Mouse (Mus musculus) gastrocnemius, postnatal 25 days (tissue): Measurements from ENCODE around the gene Sbsn. TPM values are rescaled to one million over a fixed set of nuclear protein-coding genes. Genes with fewer than 3 reads are reported as not detected.

Experiments
- DNase-seq: peaks from one replicate; pipeline ENCODE4 v3.0.0; 2022
- total RNA-seq, 2 experiments: library from RNA; stranded (reverse); gene quantifications; 1 replicate in 1 of 2; 2 replicates in 1 of 2; pipeline ENCODE4 v1.2.3; 2021

Gene Sbsn
- total RNA-seq, 2 experiments from 2014 or later: 2.3 to 5.6 TPM

- no peak for DNase-seq
Measured at GRCm38 (mm10) chr7:30757001-30757400, 5.7 kb downstream of the Sbsn start.

DNA sequence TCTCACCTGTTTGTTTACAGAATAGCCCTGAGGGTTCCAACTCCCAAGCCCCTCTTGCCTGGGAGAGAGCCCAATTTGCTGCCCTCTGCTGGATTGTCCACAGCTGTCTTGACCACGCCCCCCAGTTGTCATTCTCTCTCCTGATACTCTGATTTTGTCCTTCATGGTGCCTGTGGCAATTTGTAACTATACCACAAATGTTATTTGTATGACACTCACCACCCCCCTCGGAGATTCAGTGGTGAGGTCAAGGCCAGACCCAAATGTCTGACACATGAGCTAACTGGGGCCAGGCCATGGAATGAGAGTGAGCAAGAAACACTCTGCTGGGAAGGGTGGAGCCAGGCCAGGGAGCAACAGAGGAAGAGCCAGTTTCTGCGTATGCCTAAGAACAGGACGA is 7.6 kb downstream of the Sbsn start:
- no peak for DNase-seq

- DNase-seq: no peak
Measured at GRCm38 (mm10) chr7:30761769-30762352, 10.6 kb downstream of the Sbsn start.

GRCm38 (mm10) chr7:30763456-30763855 is 12.2 kb downstream of the Sbsn start, which contains the start of gene Dmkn:
Gene Dmkn, plus strand, starts transcription at chr7:30763756.
- no peak for DNase-seq

GRCm38 (mm10) chr7:30765173-30765572 is 13.9 kb downstream of the Sbsn start:
- DNase-seq: no peak

GRCm38 (mm10) chr7:30766408-30766807 is 15.1 kb downstream of the Sbsn start:
- no peak for DNase-seq

DNA sequence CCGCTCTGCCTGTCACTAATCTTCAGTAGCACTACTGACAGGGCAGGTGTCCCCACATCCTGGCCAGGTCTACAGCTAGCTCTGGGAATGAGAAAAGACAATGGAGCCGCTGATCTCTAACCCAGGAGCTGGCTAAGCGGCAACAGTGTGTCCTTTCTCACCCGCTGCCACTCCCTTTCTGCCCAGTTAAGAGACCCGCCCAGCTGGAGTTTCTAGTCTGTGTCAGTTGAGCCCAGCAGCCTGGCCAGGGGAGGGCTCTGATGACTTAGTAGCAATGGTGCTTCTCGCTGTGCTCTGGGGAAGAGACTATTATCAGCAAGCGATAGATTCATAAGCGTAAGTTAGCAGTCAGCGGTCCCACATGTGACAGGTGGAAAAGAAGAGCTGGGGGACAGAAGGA is 18.0 kb downstream of the Sbsn start:
- DNase-seq: no peak

GRCm38 (mm10) chr7:30776104-30776503 is 24.8 kb downstream of the Sbsn start:
- no peak for DNase-seq

GRCm38 (mm10) chr7:30777081-30777579 is 25.9 kb downstream of the Sbsn start:
- no peak for DNase-seq

DNA sequence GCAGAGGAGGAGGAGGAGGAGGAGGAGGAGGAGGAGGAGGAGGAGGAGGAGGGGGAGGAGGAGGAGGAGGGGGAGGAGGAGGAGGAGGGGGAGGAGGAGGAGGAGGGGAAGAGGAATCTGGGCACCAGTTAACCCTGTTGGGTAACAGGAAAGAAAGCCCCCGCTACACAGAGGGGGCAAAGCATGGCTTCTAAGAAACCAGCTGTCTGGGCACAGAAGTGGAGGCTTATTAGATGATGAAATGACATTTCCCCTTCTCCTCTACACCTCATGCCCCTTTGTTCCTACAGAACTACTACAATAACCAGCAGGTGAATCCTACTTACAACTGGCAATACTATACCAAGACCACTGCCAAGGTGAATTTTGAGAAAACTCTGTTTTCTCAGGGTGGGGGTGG is 26.6 kb downstream of the Sbsn start:
- DNase-seq: no peak

DNA sequence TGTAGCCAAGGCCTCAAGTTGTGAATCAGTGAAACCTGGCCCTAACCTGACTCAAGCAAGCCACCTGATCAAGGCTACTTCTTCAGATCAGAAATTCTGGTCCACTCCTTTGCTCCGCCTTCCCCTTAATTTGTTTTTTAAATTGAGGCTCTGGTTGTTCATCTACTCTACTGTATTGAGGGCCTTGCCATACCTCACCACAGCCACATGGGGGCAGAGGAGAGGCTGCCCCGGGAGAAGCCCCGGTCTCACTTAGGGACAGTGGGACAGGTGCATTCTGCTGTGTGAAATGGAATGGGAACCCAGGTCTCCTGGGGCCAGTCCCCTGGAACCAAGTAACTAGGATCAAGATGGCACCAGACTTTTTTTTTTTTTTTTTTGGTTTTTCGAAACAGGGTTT is 30.5 kb downstream of the Sbsn start:
- DNase-seq: no peak

DNA sequence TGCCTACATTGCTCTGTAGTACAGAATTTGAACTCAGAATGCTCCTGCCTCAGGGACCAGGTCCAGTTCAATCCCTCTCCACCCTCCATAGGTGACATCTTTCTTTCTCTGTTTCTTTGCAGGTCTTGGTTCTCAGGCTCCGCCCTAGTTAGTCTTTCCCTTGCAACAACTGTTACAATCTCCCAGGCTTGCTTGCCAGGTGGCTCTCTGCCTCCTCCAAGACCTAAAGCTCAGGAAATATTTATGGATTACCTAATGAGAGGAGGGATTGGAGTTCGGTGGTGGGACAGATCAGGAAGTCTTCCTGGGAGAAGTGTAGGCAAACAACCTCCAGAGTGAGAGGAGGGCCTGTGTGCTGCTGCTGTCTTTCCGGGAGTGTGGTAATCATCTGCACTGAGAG is 31.4 kb downstream of the Sbsn start:
- no peak for DNase-seq

DNA sequence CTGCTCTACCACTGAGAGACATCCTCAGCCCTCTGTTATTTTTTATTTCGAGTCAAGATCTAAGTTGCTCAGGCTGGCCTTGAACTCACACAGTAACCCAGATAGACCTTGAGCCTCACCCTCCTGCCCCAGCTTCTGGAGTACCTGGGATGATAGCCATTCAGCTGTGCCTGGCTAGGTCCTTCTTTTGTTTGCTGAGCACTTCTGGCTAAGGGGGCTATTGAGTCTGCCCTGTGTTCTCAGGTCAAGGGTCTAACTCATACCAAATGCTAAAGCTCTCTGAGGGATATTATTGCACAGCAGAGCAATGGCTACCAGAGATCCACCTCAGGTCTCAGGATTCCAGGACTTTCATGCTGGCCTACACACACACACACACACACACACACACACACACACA is 33.9 kb downstream of the Sbsn start:
- no peak for DNase-seq

- no peak for DNase-seq
Measured at GRCm38 (mm10) chr7:30785721-30786546, 34.7 kb downstream of the Sbsn start.

DNA sequence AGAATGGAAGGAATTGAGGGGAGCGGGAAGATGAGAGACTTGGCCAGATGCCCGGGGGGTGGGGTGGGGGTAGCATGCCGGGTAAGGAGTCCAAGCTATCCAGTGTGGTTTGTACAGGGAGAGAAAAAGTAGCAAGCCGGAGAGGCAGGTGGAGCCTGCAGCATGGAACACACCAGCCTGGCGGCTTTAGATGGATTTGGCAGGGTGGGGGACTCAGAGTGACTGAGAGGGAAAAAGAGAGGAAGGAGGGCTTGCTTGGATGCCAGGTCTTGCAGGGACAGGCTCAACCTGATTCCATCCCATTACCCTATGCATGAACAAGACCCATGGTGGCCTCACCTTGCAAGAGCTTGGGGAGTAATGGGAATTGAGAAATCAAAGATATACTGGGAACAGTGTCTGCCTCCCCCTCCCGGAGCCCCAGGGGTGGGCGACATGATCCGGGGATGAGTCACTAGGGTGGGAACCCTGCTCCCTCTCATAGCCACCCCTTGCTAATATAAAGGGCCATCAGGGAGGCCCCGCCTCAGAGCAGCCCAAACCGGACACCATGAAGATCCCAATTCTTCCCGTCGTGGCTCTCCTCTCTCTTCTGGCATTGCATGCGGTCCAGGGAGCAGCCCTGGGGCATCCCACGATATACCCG is 36.2 kb downstream of the Sbsn start, which contains the start of gene Krtdap:
Krtdap (plus strand) TSS at position 520 of the 646 bp plus-strand sequence.
- no peak for DNase-seq

GRCm38 (mm10) chr7:30790141-30790540 is 38.9 kb downstream of the Sbsn start:
- no peak for DNase-seq

GRCm38 (mm10) chr7:30791921-30792320 is 40.6 kb downstream of the Sbsn start:
- DNase-seq: no peak

GRCm38 (mm10) chr7:30794921-30795320 is 43.6 kb downstream of the Sbsn start:
- DNase-seq: no peak

GRCm38 (mm10) chr7:30796790-30797189 is 45.5 kb downstream of the Sbsn start:
- no peak for DNase-seq

GRCm38 (mm10) chr7:30800653-30801052 is 49.4 kb downstream of the Sbsn start:
- DNase-seq: no peak

DNA sequence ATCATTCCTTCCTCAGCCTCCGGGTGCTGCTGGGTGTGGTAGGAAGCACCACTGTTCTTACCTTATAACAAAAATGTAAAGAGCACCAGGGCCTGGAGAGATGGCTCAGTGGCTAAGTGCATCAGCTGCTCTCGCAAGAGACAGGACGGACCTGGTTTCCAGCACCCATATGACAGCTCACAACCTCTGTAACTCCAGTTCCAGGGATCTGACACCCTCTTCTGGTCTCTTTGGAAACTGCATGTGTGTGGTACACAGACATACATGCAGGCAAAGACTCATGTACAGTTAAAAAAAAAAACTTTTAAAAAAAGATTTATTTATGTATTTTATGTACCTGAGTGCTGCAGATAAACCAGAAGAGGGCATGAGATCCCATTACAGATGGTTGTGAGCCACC is 52.0 kb downstream of the Sbsn start:
- DNase-seq: no peak

- DNase-seq: no peak
Measured at GRCm38 (mm10) chr7:30804026-30804715, 52.9 kb downstream of the Sbsn start.
